Mouse (Mus musculus) adrenal gland, adult (tissue): ENCODE measurements around the gene Slc24a4.
"Not testable (repeated sequence)": the region's sequence is repeated elsewhere in the genome, so short reads cannot be mapped to it uniquely, and the experiment has no call there.

Experiments used
- DNase-seq, 2 experiments: peaks; one replicate each; pipeline ENCODE4 v3.0.0; 2022 to 2023; ENCODE audit warnings: low spot score in 1 of 2; ENCODE audit not compliant: inconsistent age in 2 of 2

Slc24a4 gene

DNA sequence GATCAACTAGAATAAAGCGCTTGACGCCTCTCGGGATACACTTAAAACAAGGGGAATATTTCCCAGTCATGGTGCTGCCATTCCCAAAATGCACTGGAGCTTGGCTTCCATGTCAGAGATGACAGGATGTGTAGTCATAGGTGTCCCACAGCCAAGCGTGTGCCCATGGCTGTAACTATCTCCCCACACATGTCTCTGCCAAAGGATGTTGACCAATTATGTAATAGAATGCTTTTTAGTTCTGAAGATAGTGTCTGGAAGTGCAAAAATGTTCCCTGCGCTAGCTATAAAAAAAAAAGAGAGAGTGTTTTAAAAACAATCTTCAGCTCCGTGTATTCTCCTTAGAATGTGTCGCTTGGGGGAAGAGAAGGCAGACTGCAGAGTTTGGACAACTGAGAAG lies 36.1 kb downstream of the Slc24a4 start:
- no peak for DNase-seq

DNA sequence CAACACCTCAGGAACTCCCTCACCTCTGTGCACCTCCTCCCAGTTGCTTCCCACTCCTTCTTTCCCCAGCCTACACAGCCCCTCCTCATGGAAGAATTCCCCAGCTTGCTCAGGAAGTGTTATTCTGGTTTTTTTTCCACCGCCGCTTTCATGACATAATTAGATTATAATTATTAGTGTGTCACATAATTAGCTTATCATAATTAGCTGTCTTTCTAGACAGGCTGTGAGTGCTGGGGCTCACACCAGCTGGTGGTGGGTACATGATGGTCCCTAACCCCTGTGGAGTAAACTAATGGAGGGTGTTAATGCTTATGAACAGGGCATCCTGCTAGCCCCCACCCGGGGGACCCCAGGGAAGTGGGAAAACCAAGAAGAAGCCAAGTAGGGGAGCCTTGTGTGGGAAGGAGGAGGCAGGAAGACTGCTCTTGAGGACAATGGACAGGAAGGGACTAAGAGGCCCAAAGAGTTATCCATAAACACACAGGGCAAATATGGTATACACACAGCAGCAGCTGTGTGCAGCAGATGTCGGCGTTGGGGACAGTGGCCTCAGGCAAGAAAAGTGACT lies 38.2 kb downstream of the Slc24a4 start:
- DNase-seq: no peak

DNA sequence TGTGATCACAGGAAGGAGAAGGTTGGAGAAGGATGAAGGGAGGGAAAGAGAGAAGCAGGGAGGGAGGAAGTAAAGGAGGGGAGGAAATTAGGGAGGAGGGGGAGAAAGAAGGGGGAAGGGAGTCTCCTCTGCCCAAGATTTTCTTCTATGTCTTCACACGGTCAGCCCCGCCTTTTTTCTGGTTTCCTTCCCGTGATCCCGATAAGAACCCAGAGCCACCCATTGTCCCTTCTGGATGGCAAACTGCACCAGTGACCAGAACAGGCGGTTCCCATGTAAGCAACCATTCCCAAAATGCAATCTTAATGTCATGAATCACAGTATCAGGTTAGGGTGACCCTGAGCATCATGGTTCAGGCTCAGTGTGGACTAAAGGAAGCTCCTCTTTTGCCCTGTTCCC lies 38.8 kb downstream of the Slc24a4 start:
- DNase-seq: no peak

DNA sequence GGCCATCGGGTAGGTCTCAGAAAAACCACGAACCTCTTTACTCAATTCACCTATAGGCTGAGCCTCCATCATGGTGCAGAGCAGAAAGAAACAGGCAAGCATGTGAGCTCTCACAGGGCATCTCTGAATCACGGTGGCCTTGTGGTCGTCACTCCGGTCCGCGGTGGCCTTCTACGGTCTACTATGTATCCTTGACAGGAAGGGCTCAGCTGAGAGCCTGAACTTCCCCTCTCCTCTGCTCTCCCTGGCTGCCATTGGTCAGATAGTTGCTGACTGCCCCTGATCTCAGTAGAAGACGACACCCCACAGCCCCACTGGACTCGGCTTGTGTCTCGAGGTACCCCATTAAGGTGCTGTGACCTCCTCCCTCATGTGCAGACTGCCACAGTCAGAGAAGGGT lies 44.2 kb downstream of the Slc24a4 start:
- DNase-seq: peak; percentile 21 to 86

DNA sequence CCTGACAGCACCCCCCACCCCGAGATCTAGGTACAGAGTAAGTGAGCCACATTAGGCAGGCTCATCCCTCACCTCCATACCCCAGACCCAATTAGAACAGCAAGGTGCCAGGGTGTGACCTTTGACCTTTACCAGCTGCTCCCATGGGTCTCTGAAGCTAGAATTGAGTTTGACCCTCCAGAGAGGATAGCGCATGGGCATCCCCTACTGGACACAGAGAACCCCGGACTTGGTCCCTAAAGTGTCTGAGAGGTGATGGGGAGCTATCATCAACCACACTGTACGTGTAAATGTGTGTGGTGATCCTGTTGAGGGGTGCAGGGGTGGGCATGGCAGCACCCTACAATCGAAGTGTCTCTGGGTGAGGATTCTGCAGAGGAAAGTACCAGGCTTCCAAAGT lies 44.8 kb downstream of the Slc24a4 start:
- no peak for DNase-seq

DNA sequence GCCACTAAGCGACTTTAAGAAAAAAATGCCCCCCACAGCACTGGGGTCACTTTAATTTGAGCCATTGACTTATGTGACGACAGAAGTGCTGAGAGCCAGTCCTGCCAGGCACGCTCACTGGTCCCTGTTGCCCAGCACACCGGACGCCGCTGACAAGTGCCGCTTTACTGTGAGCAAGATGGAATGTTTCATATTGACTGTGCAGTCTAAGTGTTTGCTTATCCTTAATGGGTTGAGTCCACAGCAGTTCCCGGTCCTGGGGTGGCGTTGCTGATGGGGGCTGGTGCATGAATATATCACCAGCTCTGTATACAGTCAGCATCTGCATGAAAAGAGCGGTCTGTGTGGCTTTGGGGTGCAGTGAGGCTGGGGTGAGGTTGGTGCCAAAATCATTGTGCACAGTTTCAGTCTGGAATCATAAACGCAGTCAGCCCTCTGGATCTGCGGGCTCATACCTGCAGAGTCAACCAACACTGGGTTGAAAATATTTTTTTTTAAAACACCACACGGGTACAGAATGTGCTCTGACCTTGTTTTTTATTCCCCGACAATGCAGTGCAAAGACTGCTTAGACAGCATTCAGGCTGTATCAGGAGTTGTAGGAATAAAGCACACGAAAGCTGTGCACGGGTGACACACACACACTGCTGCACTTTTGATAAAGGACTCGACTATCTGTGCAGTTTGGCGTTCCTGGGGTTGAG lies 52.0 kb downstream of the Slc24a4 start:
- DNase-seq: no peak

DNA sequence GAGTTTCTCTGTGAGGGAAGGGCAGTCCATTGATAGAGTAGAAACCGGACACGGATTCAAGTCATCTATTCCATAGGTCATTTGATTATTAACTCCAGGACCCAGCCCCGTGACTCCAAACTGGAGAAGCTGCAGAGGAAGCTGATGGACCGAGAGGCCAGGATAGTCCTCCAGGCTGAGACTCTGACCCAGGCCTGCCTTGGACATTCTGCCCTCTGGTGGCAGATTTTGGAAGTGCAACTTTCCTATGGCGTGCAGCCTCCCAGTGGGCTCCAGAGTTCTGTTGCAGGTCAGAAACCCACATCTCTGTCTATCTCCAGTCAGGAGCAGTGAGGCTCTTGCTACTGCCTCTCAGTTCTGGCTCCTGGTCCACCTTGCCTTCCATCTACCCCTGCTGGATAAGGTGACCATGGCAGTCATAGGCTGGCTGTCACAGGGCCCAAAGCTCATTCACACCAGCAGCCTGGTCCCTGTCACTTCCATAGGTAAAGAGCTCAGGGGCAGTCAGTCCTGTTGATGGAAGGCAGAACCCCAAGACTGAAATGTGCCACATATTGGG lies 53.3 kb downstream of the Slc24a4 start:
- peak; percentile 41 to 83 for DNase-seq

DNA sequence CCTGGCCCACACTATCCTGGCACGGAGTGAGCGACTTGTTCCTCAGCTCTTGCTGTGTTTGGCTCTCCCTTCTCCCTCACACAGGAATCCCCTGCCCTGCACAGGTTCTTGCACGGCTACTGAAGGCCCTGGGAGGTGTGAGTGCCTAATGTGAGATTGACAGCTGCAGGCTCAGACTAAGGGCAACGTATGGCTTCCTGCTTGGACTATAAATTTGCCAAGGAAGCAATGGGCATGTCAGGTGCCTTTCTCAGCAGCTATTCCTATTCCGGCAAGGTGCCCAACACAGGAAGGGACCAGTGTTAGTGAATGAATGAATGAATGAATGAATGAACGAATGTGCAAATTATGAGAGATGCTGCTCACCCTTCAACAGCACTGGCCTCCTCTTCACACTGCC lies 54.1 kb downstream of the Slc24a4 start:
- no peak for DNase-seq

DNA sequence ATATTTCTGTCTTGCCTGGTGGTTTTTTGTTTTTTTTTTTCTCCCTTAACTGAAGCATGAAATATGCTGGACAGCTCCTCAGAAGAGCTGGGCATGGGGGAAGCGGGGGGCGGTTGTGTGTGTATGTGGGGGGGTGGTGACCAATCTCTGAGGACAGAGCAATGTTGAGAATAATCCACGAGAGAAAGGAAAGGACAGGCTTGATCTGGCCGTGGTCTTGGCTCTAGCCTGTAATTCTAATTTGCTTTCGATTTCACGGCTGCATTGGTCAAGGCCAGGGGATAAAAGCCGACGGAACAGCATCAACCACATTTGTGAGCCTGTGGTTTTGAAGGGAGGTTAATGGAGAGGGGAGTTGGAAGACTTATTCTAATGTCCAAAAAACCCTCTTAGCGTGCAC lies 54.7 kb downstream of the Slc24a4 start:
- DNase-seq: peak in 1 of 2 experiments; percentile 55

DNA sequence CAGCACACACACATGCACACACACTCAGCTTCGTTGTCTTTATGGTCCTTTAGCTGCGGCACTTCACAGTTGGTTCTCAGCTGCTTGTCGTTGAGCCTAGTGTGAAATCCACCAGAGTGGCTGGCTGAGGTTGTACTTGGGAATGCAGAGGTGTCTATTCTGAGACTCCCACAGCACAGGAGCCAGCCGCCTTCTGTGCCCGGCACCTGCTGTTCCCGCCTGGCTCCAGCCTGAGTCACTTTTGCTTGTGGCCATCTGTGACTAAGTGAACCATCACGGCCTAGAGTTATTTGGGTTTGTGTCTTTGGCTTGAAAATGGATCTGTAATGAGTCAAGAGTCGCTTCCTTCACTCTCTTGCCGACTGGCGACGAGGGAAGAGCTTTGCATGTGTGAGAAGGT lies 62.3 kb downstream of the Slc24a4 start:
- no peak for DNase-seq

DNA sequence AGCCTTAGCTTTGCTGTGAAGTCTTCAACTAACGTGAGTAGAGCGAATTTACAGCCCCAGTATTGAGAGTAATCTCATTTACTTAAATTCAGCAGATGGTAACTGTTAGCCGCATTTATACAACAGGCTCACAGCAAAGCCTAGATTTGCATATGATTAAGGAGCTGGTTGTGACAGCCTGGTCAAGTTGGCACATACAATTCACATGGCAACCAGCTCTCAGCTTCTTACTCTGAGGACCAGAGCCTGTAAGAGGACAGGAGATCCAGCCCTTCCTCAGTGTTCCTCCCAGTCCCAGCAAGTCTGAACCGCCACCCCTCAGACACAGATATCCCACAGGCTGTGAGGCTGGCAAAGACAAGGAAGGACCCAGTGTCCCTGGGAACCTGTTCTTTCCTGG lies 73.0 kb downstream of the Slc24a4 start:
- no peak for DNase-seq

DNA sequence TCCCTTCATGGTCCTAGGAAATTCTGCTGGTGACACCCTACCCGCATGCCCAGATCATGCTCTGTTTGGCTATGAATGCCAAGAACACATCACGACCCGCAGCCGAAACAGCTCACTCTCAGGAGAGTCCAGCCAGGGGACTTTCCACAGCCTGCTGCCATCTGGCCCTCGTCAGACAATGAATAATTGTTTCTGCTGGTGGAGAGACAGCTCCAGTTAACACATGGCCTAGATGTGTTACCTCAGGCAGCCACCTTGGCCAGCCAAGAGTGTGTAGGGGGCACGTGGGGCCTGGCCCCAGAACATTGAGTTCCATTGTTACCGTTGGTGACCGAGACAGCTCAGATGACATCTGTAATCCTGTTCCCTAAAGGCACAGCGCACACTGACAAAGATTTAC lies 74.4 kb downstream of the Slc24a4 start:
- DNase-seq: peak; percentile 33 to 46

DNA sequence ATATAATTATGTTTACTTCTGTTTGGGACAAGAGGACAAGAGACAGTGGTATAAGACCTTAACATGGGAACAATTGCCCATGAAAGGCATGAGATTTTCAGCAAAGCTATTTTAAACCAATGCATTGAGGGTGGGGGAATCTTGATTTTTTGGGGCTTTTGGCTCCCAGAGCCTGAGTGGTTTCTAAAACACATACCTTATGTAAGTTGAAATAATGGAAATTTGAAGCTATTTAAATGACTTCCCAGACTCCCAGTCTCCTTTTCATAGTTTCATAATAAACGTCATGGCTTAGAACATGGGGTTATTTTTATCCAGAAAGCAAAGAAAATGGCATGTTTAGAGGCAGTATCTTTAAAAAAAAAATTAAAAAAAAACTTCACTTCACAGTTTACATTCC lies 77.9 kb downstream of the Slc24a4 start:
- no peak for DNase-seq

DNA sequence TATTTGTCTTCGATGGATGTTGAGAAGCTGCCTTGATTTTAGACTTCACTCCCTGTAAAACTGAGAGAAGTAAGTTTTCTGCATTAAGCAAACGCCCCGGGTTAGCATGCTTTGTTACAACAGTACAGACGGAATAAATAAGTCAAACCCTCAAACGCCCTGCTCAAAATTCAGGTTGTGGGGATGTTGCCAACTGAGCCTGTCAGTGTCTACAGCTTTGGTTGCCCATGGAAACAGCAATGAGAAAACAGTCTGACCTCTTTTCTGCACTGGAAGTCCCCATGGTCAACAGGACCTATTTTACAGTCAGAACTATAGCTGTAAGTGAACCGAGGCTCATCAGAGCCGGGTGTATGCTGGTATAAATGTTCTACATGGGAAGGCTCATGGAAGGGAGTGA lies 78.7 kb downstream of the Slc24a4 start:
- no peak for DNase-seq

DNA sequence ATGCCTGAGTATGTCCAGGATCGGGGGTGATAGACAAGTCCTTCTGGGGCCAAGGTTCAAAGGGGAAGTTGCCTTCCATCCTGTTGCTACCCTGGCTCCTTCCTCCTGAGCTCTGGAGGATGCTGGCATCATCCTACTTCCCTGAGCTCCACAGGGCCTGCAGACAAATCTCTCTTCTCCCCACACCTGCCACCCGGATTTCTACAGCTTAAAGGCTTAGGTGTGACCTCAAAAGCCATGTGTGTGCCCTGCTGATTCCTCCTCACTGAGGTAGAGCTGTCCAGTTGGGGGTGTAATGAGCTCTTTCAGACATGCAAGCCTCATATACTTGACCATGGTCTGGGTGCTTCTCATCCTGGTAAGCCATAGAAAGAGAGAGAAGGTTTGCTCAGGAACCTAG lies 82.3 kb downstream of the Slc24a4 start:
- no peak for DNase-seq

DNA sequence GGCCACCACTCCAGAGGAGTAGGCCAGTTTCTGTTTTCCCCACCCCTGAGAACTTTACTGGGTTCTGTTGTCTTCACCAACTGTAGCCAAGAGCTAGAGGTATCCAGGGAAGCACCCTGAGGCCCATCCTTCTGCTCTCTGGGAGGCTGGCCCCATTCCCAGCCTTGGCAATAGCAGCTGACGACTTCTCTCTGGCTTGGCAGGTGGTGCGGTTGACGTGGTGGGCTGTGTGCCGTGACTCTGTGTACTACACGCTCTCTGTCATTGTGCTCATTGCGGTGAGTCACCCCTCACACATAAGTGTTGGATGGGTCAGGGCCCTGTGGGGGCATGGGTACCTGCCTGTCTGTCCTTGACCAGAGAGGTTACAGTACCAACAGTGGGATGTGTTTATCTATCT lies 94.9 kb downstream of the Slc24a4 start:
- DNase-seq: no peak

DNA sequence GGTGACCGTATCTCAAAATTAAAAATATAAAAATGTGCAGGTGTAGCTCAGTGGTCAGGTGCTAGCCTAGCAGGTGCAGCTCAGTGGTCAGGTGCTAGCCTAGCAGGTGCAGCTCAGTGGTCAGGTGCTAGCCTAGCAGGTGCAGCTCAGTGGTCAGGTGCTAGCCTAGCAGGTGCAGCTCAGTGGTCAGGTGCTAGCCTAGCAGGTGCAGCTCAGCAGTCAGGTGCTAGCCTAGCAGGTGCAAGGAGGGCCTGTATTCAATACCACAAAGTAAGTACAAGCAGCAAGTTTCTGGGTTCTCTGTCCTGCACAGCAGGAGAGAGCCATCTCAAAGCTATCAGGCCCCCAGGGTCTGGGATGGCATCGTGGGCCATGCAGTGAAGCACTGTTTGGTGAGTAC lies 95.6 kb downstream of the Slc24a4 start:
- not testable (repeated sequence) for DNase-seq

DNA sequence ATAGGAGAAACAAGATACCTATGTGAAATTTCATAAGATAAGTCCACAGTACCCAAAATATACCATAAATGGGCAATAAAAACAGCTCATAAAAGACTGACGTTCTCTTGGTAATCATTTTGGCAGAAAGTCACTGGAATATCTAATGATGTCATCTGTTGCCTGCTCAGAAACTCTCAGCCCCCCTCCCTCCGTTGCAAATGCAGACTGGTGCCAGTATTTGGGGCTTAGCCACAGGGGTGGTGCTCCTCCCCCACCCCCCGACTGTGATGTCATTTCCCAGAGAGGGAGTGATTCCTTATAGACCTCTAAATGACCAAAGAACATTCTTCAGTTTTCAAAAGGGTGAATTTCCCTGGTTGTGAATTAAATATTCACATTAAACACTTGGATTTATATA lies 96.6 kb downstream of the Slc24a4 start:
- DNase-seq: no peak

DNA sequence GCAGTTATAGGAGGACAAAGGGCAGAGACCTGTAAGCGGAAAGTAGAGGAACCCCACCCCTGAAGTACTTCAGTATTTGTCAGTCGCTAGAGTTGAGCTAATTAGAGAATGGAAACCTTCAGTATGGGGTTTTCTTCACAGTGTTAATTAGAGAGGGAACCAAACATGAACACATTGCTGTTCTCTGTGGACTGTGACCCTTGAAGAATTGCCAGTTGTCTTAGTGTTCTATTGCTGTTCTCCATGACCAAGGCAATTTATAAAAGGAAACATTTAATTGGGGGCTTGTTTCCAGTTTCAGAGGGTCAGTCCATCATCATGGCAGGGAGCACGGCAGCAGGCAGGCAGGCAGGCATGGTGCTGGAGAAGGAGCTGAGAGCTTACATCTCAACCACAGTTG lies 107.0 kb downstream of the Slc24a4 start:
- DNase-seq: no peak

DNA sequence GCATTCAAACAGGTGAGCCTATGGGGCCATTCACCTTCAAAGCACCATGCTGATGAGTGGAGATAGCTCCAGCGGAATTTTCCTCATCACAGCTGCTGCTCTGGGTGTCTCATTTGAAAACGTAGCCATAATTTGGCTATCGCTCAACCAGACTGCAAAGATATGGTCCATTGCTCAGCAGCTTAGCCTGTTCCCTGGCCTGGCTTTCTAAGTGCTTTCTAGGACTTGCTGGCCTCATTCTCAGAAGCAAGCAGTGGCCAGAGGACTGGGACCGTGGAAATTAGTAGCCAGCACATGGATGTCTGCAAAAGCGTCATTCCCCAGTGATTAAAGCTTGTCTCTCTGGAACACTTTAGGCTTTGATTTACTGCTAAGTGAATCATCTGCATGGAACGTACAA lies 107.8 kb downstream of the Slc24a4 start:
- DNase-seq: no peak

DNA sequence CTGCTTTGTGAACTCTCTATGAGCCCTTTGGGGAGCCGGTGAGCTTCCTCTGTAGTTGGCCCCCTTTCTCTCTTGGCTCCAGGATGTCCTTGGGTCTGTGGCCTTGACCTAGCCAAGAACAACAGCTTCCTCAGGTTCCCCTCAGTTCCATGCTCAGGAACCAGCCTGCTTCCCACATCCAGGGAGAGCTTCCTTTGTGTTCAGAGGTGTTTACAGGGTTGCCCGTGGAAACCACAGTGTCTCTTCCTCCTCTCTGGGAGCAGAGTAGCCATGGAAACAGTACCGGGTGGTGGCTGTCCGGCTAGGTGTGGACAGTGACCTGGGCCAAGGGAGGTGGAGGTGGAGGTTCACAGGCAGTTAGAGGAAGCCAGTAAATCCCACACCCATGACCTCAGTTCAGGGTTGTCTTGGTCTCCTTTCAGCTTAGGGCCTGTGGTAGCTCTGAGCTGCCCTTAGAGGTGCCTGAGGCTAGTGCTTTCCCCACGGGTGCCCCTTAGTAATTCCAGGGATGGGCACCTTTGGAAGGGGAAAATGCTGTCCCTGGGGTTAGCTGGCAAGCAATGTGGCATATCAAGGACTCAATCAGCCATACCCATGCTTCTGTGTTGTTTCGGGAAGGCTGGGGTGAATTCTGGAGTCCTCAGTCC lies 113.7 kb downstream of the Slc24a4 start:
- peak; percentile 11 to 39 for DNase-seq

DNA sequence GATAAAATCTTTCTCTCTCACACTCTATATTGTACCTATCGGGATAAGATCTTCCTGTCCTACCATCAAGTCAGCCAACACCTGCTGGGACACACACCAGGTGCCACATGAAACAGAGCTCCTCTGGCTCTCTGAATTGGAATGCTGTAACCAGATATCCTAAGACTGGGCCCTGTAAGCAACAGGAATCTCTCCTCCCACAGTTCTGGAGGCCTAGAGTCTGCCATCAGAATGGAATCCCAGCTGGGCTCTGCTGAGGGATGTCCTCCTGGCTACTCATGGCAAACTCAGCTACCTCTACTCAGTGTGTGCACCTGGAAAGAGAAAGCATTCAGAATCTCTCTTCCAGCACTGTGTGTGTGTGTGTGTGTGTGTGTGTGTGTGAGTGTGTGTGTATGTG lies 115.4 kb downstream of the Slc24a4 start:
- no peak for DNase-seq
